Mouse (Mus musculus): ENCODE results near the gene Ppie. TPM values are rescaled to one million over a fixed set of nuclear protein-coding genes. Genes with fewer than 3 reads are reported as not detected.
A peak's percentile ranks its signal among the peaks of the same experiment; 100 is the strongest.

Gene Ppie
- polyA plus RNA-seq, 1 experiment: 12.9 TPM

- peak in 1 of 2 experiments; percentile 17 for DNase-seq (ENCODE audit: low read depth in 1 of 2, low spot score in 2 of 2)
- Histone ChIP-seq H3K27ac (ENCODE audit: insufficient read depth, low read length) (no peak overlapping the region), H3K27me3 (ENCODE audit: control insufficient read depth, insufficient read depth, low read length) (no peaks in the 10 kb centered on the region), H3K36me3 (ENCODE audit: control insufficient read depth, insufficient read depth, low read length) (no peaks in the 10 kb centered on the region), H3K4me3 (ENCODE audit: extremely low read depth, insufficient read depth, insufficient read length) (no peak overlapping the region), H3K4me1 (ENCODE audit: control insufficient read depth, insufficient read depth, insufficient read length) (no peaks in the 10 kb centered on the region)
- no peak for TF ChIP-seq POLR2A (IDR thresholded peaks at IDR 0.05; ENCODE audit: low read depth, low read length)
- no peak for TF ChIP-seq CTCF (IDR thresholded peaks at IDR 0.05; ENCODE audit: extremely low read depth, insufficient read depth, insufficient read length, insufficient replicate concordance)
- WGBS: 92% methylated on average over 2 of the region's 2 CpGs
These were observed 54.5 kb downstream of the Ppie start for GRCm38 (mm10) chr4:123085290-123085689.

GRCm38 (mm10) chr4:123083323-123083902, 56.3 kb downstream of the Ppie start:
- no peak for TF ChIP-seq POLR2A (IDR thresholded peaks at IDR 0.05; ENCODE audit: low read depth, low read length)
- TF ChIP-seq CTCF (IDR thresholded peaks at IDR 0.05; ENCODE audit: extremely low read depth, insufficient read depth, insufficient read length, insufficient replicate concordance): no peak
- Histone ChIP-seq H3K36me3 (ENCODE audit: control insufficient read depth, insufficient read depth, low read length) (no peaks in the 10 kb centered on the region), H3K4me3 (ENCODE audit: extremely low read depth, insufficient read depth, insufficient read length) (no peak overlapping the region), H3K27me3 (ENCODE audit: control insufficient read depth, insufficient read depth, low read length) (no peaks in the 10 kb centered on the region), H3K27ac (ENCODE audit: insufficient read depth, low read length) (no peak overlapping the region), H3K4me1 (ENCODE audit: control insufficient read depth, insufficient read depth, insufficient read length) (no peaks in the 10 kb centered on the region)
- DNase-seq (ENCODE audit: low read depth in 1 of 2, low spot score in 2 of 2): no peak
- 56% methylated on average over 13 of the region's 13 CpGs for WGBS

GRCm38 (mm10) chr4:123082283-123083163, 57.2 kb downstream of the Ppie start:
- 80% methylated on average over 20 of the region's 20 CpGs for WGBS
- peak; percentile 94; the same call in 1 of the 2 replicates for TF ChIP-seq CTCF (IDR thresholded peaks at IDR 0.05; ENCODE audit: extremely low read depth, insufficient read depth, insufficient read length, insufficient replicate concordance)
- TF ChIP-seq POLR2A (IDR thresholded peaks at IDR 0.05; ENCODE audit: low read depth, low read length): no peak
- no peak overlapping the region for H3K4me3 ChIP-seq (ENCODE audit: extremely low read depth, insufficient read depth, insufficient read length)
- H3K27ac ChIP-seq (ENCODE audit: insufficient read depth, low read length): no peak overlapping the region
- H3K36me3 ChIP-seq (ENCODE audit: control insufficient read depth, insufficient read depth, low read length): no peaks in the 10 kb centered on the region
- peak; percentile 49 to 61 for DNase-seq (ENCODE audit: low read depth in 1 of 2, low spot score in 2 of 2)
- no peaks in the 10 kb centered on the region for H3K27me3 ChIP-seq (ENCODE audit: control insufficient read depth, insufficient read depth, low read length)
- no peaks in the 10 kb centered on the region for H3K4me1 ChIP-seq (ENCODE audit: control insufficient read depth, insufficient read depth, insufficient read length)

- H3K27ac ChIP-seq (ENCODE audit: insufficient read depth, low read length): no peak overlapping the region
- 63% methylated on average over 13 of the region's 13 CpGs for WGBS
- TF ChIP-seq POLR2A (IDR thresholded peaks at IDR 0.05; ENCODE audit: low read depth, low read length) (no peak), CTCF (IDR thresholded peaks at IDR 0.05; ENCODE audit: extremely low read depth, insufficient read depth, insufficient read length, insufficient replicate concordance) (no peak)
- no peaks in the 10 kb centered on the region for H3K4me1 ChIP-seq (ENCODE audit: control insufficient read depth, insufficient read depth, insufficient read length)
- no peaks in the 10 kb centered on the region for H3K27me3 ChIP-seq (ENCODE audit: control insufficient read depth, insufficient read depth, low read length)
- no peak overlapping the region for H3K4me3 ChIP-seq (ENCODE audit: extremely low read depth, insufficient read depth, insufficient read length)
- H3K36me3 ChIP-seq (ENCODE audit: control insufficient read depth, insufficient read depth, low read length): no peaks in the 10 kb centered on the region
- DNase-seq (ENCODE audit: low read depth in 1 of 2, low spot score in 2 of 2): no peak
These were observed 59.0 kb downstream of the Ppie start for GRCm38 (mm10) chr4:123080791-123081190.

GRCm38 (mm10) chr4:123078231-123078630, 61.5 kb downstream of the Ppie start:
- TF ChIP-seq POLR2A (IDR thresholded peaks at IDR 0.05; ENCODE audit: low read depth, low read length) (no peak), CTCF (IDR thresholded peaks at IDR 0.05; ENCODE audit: extremely low read depth, insufficient read depth, insufficient read length, insufficient replicate concordance) (no peak)
- Histone ChIP-seq H3K27me3 (ENCODE audit: control insufficient read depth, insufficient read depth, low read length) (no peaks in the 10 kb centered on the region), H3K4me3 (ENCODE audit: extremely low read depth, insufficient read depth, insufficient read length) (no peak overlapping the region), H3K4me1 (ENCODE audit: control insufficient read depth, insufficient read depth, insufficient read length) (no peaks in the 10 kb centered on the region), H3K27ac (ENCODE audit: insufficient read depth, low read length) (no peak overlapping the region), H3K36me3 (ENCODE audit: control insufficient read depth, insufficient read depth, low read length) (no peaks in the 10 kb centered on the region)
- WGBS: 65% methylated on average over 4 of the region's 4 CpGs
- no peak for DNase-seq (ENCODE audit: low read depth in 1 of 2, low spot score in 2 of 2)

Other genes starting within 250 kb of the Ppie start
- 0.82 and 1.3 TPM in 2 replicates for gene Mfsd2a, start 178.8 kb downstream of the Ppie start, polyA plus RNA-seq (2012; rRNA removed)
- 7.3 and 7.6 TPM in 2 replicates for gene Mycl, start 144.3 kb downstream of the Ppie start, polyA plus RNA-seq (2012; rRNA removed)
- 5.0 and 6.5 TPM in 2 replicates for gene Trit1, start 123.4 kb downstream of the Ppie start, polyA plus RNA-seq (2012; rRNA removed)
- gene Bmp8b, start 34.8 kb downstream of the Ppie start, polyA plus RNA-seq (2012; rRNA removed): 0.11 and 0.19 TPM in 2 replicates
- 0.05 and 0.09 TPM in 2 replicates for gene Oxct2b, start 23.7 kb downstream of the Ppie start, polyA plus RNA-seq (2012; rRNA removed)
- gene Hpcal4, start 43.3 kb upstream of the Ppie start, polyA plus RNA-seq (2012; rRNA removed): not detected in 2 replicates
- gene Nt5c1a, start 61.6 kb upstream of the Ppie start, polyA plus RNA-seq (2012; rRNA removed): not detected in 2 replicates
- gene Heyl, start 93.6 kb upstream of the Ppie start, polyA plus RNA-seq (2012; rRNA removed): 2.1 and 2.9 TPM in 2 replicates
- gene Pabpc4, start 122.4 kb upstream of the Ppie start, polyA plus RNA-seq (2012; rRNA removed): 137 and 201 TPM in 2 replicates
- 0.04 and 0.28 TPM in 2 replicates for gene Oxct2a, start 183.7 kb upstream of the Ppie start, polyA plus RNA-seq (2012; rRNA removed)
- gene Bmp8a, start 203.3 kb upstream of the Ppie start, polyA plus RNA-seq (2012; rRNA removed): 0.41 and 0.95 TPM in 2 replicates

Measured in spleen, adult 2 months (tissue).